Mouse (Mus musculus) hindbrain, embryonic 10.5 days (tissue): ENCODE data around the gene Slc30a9. TPM values are rescaled to one million over a fixed set of nuclear protein-coding genes. Genes with fewer than 3 reads are reported as not detected.

ENCODE experiments used
- DNase-seq: peaks from one replicate; pipeline ENCODE4 v3.0.0-alpha.2; 2017; ENCODE audit warnings: low spot score
- H3K27ac ChIP-seq: fragments of 300-500 bp; sonication (generic); 2 replicates; pipeline ENCODE4 v1.5.1; 2016; ENCODE audit warnings: mild to moderate bottlenecking, moderate library complexity
- H3K27me3 ChIP-seq: fragments of 300-500 bp; sonication (generic); 2 replicates; pipeline ENCODE4 v1.6.1; 2016; ENCODE audit warnings: mild to moderate bottlenecking; ENCODE audit not compliant: poor library complexity, insufficient read depth, severe bottlenecking
- H3K36me3 ChIP-seq: fragments of 300-500 bp; sonication (generic); 2 replicates; pipeline ENCODE4 v1.6.1; 2016; ENCODE audit warnings: mild to moderate bottlenecking, moderate library complexity
- H3K4me1 ChIP-seq: fragments of 300-500 bp; sonication (generic); replicated peaks from 2 replicates; pipeline ENCODE4 v1.6.1; 2016; ENCODE audit warnings: mild to moderate bottlenecking
- H3K4me3 ChIP-seq: fragments of 300-500 bp; sonication (generic); 2 replicates; pipeline ENCODE4 v1.5.1; 2016; ENCODE audit warnings: mild to moderate bottlenecking, moderate library complexity
- H3K9me3 ChIP-seq: fragments of 300-500 bp; sonication (generic); 2 replicates; pipeline ENCODE4 v1.6.1; 2016; ENCODE audit warnings: mild to moderate bottlenecking, moderate library complexity
- WGBS: fragments of 180-500 bp; shearing (Covaris S2); methylation state at CpG from one replicate; pipeline ENCODE4 v1.1.7; 2016; 5-methylcytosine and 5-hydroxymethylcytosine counted together
- polyA plus RNA-seq: library from polyadenylated mRNA; unstranded; fragments of >200 nt; fragmentation: Nextera tagmentation; extraction: Ambion mirVana; gene quantifications from 2 replicates; pipeline ENCODE4 v1.2.1, GENCODE M21; 2016

Slc30a9 gene
- polyA plus RNA-seq, 1 experiment from 2014 or later: 106 TPM

- Histone ChIP-seq H3K9me3 (no peaks in the 10 kb centered on the region), H3K4me3 (no peak overlapping the region), H3K27ac (no peak overlapping the region), H3K4me1 (no peaks in the 10 kb centered on the region), H3K27me3 (no peaks in the 10 kb centered on the region), H3K36me3 (peaks cover 97% of the 10 kb centered on the region)
- 80% methylated on average over 10 of the region's 10 CpGs for WGBS
- DNase-seq: no peak
These were observed 42.2 kb downstream of the Slc30a9 start for GRCm38 (mm10) chr5:67348949-67349348.

GRCm38 (mm10) chr5:67362316-67362715 lies 55.6 kb downstream of the Slc30a9 start:
- no peak for DNase-seq

GRCm38 (mm10) chr5:67362931-67363330 lies 56.2 kb downstream of the Slc30a9 start:
- H3K4me1 ChIP-seq: no peaks in the 10 kb centered on the region; the same call in 1 of the 2 replicates
- H3K36me3 ChIP-seq: no peaks in the 10 kb centered on the region
- DNase-seq: no peak
- H3K4me3 ChIP-seq: no peak overlapping the region
- H3K9me3 ChIP-seq: no peaks in the 10 kb centered on the region
- H3K27ac ChIP-seq: no peak overlapping the region
- 75% methylated on average over 2 of the region's 2 CpGs for WGBS
- no peaks in the 10 kb centered on the region for H3K27me3 ChIP-seq

More at GRCm38 (mm10) chr5:67362316-67362715, 55.6 kb downstream of the Slc30a9 start:
- Histone ChIP-seq H3K27me3 (no peaks in the 10 kb centered on the region), H3K4me3 (no peak overlapping the region), H3K9me3 (no peaks in the 10 kb centered on the region), H3K36me3 (no peaks in the 10 kb centered on the region), H3K27ac (no peak overlapping the region), H3K4me1 (no peaks in the 10 kb centered on the region; the same call in 1 of the 2 replicates)
- WGBS: 97% methylated on average over 10 of the region's 10 CpGs

- DNase-seq: no peak
- no peaks in the 10 kb centered on the region for H3K36me3 ChIP-seq
- H3K27ac ChIP-seq: no peak overlapping the region
- H3K4me3 ChIP-seq: no peak overlapping the region
- no peaks in the 10 kb centered on the region for H3K27me3 ChIP-seq
- 86% methylated on average over 8 of the region's 8 CpGs for WGBS
- H3K4me1 ChIP-seq: peaks cover 4% of the 10 kb centered on the region; the same call in 1 of the 2 replicates
- no peaks in the 10 kb centered on the region for H3K9me3 ChIP-seq
These were observed 70.4 kb downstream of the Slc30a9 start for GRCm38 (mm10) chr5:67377044-67377621.

- Histone ChIP-seq H3K27ac (no peak overlapping the region), H3K9me3 (no peaks in the 10 kb centered on the region), H3K36me3 (peaks cover 7% of the 10 kb centered on the region; the same call in 1 of the 2 replicates), H3K4me1 (peaks cover 5% of the 10 kb centered on the region; the same call in 1 of the 2 replicates), H3K27me3 (no peaks in the 10 kb centered on the region), H3K4me3 (no peak overlapping the region)
- DNase-seq: peak; percentile 7
- 85% methylated on average over 2 of the region's 2 CpGs for WGBS
These were observed 74.9 kb downstream of the Slc30a9 start for GRCm38 (mm10) chr5:67381690-67382089.

GRCm38 (mm10) chr5:67382556-67382955 lies 75.8 kb downstream of the Slc30a9 start:
- H3K4me1 ChIP-seq: peaks cover 5% of the 10 kb centered on the region; the same call in 1 of the 2 replicates
- H3K9me3 ChIP-seq: no peaks in the 10 kb centered on the region
- 90% methylated on average over 7 of the region's 7 CpGs for WGBS
- DNase-seq: no peak
- no peak overlapping the region for H3K4me3 ChIP-seq
- H3K27me3 ChIP-seq: no peaks in the 10 kb centered on the region
- H3K36me3 ChIP-seq: peaks cover 7% of the 10 kb centered on the region; the same call in 1 of the 2 replicates
- H3K27ac ChIP-seq: no peak overlapping the region

GRCm38 (mm10) chr5:67393951-67394350 lies 87.2 kb downstream of the Slc30a9 start:
- Histone ChIP-seq H3K4me1 (no peaks in the 10 kb centered on the region), H3K27ac (no peak overlapping the region), H3K4me3 (no peak overlapping the region), H3K27me3 (no peaks in the 10 kb centered on the region), H3K36me3 (peaks cover 22% of the 10 kb centered on the region), H3K9me3 (no peaks in the 10 kb centered on the region)
- WGBS: 97% methylated on average over 6 of the region's 6 CpGs
- DNase-seq: no peak

DNA sequence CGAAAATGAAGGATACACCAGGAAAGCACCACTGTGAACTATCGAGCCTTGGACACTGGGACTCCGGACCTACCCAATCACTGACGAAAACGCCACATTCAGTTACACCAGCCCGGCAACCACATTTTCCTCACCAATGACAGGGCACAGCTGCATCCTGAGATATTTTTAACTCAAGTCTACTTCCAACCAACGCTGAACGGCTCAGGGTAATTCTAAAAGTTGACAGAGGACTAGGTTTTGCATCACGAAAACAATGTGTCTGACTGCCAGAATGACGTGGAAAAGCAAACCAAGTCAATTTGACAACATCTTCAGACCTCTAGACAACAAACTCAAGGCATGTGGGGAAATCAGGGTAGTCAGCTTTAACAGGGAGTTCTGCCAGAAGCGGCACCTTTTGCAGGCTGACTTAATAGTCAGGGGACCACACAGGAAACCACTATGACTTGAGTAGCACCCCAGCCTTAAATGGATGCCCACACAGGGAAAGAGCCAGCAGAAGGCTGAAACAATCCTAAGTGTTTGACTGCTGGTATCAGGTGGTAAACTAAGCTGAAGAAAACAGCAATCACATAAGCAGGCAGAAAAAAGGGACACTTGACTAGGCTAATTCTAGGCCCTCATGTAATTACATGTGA lies 88.6 kb downstream of the Slc30a9 start:
- Histone ChIP-seq H3K9me3 (no peaks in the 10 kb centered on the region), H3K36me3 (peaks cover 32% of the 10 kb centered on the region), H3K4me1 (no peaks in the 10 kb centered on the region), H3K4me3 (no peak overlapping the region), H3K27ac (no peak overlapping the region), H3K27me3 (no peaks in the 10 kb centered on the region)
- WGBS: 94% methylated on average over 11 of the region's 11 CpGs
- no peak for DNase-seq

GRCm38 (mm10) chr5:67397186-67397585 lies 90.4 kb downstream of the Slc30a9 start:
- no peak overlapping the region for H3K4me3 ChIP-seq
- H3K27ac ChIP-seq: no peak overlapping the region
- H3K36me3 ChIP-seq: peaks cover 32% of the 10 kb centered on the region
- H3K4me1 ChIP-seq: no peaks in the 10 kb centered on the region
- H3K9me3 ChIP-seq: no peaks in the 10 kb centered on the region
- no peak for DNase-seq
- WGBS: 86% methylated on average over 14 of the region's 14 CpGs
- H3K27me3 ChIP-seq: no peaks in the 10 kb centered on the region

GRCm38 (mm10) chr5:67399876-67400607 lies 93.3 kb downstream of the Slc30a9 start:
- Histone ChIP-seq H3K27ac (no peak overlapping the region), H3K4me3 (no peak overlapping the region), H3K4me1 (no peaks in the 10 kb centered on the region), H3K9me3 (no peaks in the 10 kb centered on the region), H3K27me3 (no peaks in the 10 kb centered on the region), H3K36me3 (peaks cover 58% of the 10 kb centered on the region)
- 95% methylated on average over 28 of the region's 28 CpGs for WGBS
- DNase-seq: no peak

DNA sequence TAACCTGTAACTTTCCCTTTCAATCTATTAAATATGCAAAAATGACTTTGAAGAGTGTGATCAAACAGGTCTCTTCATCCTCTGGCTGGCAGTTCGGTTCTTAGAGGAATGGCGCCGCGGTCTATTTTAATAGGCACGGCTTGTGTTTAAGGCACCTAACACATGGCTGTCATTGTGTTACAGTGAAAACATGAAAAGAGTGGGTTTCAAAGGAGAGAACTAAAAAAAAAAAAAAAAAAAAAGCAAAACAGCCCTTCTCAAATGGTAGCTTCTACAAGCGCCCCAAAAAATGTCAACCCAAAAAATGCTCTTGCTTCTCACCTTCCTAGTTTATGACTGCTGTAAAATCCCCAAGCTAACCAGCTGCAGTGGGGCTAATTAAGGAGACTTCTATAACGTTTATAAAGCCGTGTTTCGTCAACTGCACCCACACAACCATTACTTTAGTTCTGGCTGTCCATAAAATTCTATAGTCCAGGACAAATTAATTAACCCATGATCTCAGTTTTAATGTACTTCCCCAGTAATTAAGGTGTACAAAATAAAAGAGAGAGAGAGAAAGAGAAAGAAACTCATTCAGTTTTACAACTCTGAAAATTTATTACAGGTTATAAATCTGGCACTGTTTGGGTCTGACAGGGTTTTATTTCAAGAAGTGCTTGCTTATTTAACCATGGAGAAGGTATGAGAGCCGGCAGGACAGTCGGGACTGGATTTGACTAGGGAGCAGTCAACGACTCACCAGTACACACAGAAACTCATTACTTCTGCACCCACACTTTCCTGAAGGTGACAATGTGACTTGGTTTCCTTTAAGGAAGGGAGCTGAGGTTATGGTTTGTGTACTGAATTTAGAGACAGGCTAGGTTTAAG lies 94.1 kb downstream of the Slc30a9 start:
- no peak overlapping the region for H3K4me3 ChIP-seq
- H3K4me1 ChIP-seq: no peaks in the 10 kb centered on the region
- no peak overlapping the region for H3K27ac ChIP-seq
- DNase-seq: no peak
- peaks cover 62% of the 10 kb centered on the region for H3K36me3 ChIP-seq
- no peaks in the 10 kb centered on the region for H3K27me3 ChIP-seq
- WGBS: 92% methylated on average over 12 of the region's 12 CpGs
- H3K9me3 ChIP-seq: no peaks in the 10 kb centered on the region

DNA sequence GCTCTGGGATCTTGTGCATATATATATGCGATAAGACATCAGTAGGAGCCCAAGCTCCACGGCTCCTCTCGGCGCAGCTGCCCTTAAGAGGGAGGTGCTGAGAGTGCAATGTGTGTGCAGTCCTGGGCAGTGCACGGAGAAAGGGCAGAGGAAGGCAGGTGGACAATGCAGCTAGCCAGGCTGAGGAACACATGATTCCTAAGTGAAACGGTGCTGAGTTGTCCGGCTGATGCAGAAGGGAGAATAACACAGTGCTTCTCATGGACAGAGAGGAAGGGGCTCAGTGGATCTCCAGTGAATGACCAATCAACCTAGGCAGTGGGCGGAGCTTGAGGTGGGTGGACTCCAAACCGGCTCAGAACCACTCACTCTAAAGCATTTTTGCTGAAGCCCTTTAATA lies 94.9 kb downstream of the Slc30a9 start:
- Histone ChIP-seq H3K4me3 (no peak overlapping the region), H3K27ac (no peak overlapping the region)

More for the DNA sequence above, 94.9 kb downstream of the Slc30a9 start:
- WGBS: 83% methylated on average over 9 of the region's 9 CpGs
- Histone ChIP-seq H3K27me3 (no peaks in the 10 kb centered on the region), H3K9me3 (no peaks in the 10 kb centered on the region), H3K36me3 (peaks cover 62% of the 10 kb centered on the region), H3K4me1 (no peaks in the 10 kb centered on the region)
- no peak for DNase-seq
